Mouse (Mus musculus): ENCODE data around the gene Prkca. TPM values are rescaled to one million over a fixed set of nuclear protein-coding genes. Genes with fewer than 3 reads are reported as not detected.

The Prkca gene
- polyA plus RNA-seq, 1 experiment from 2014 or later, result 9.7 TPM

- Histone ChIP-seq H3K27ac (replicated peaks) (no peak overlapping the region), H3K36me3 (no peaks in the 10 kb centered on the region), H3K9ac (no peak overlapping the region), H3K9me3 (replicated peaks) (no peaks in the 10 kb centered on the region), H3K4me1 (peaks cover 10% of the 10 kb centered on the region; the same call in 1 of the 2 replicates), H3K4me2 (replicated peaks) (no peak overlapping the region), H3K4me3 (replicated peaks) (no peak overlapping the region), H3K27me3 (no peaks in the 10 kb centered on the region)
- ATAC-seq (ENCODE audit: insufficient number of reproducible peaks, low FRiP score, low TSS enrichment, low read depth), result no peak
- 87% methylated on average over 4 of the region's 4 CpGs for WGBS
These were observed 144.2 kb downstream of the Prkca start for GRCm38 (mm10) chr11:108199429-108199985.

GRCm38 (mm10) chr11:108198592-108198991 is 145.1 kb downstream of the Prkca start:
- Histone ChIP-seq H3K9ac (no peak overlapping the region), H3K27ac (replicated peaks) (no peak overlapping the region), H3K4me3 (replicated peaks) (no peak overlapping the region), H3K4me1 (peaks cover 10% of the 10 kb centered on the region; the same call in 1 of the 2 replicates), H3K4me2 (replicated peaks) (no peak overlapping the region), H3K36me3 (no peaks in the 10 kb centered on the region), H3K27me3 (no peaks in the 10 kb centered on the region), H3K9me3 (replicated peaks) (no peaks in the 10 kb centered on the region)
- 65% methylated on average over 5 of the region's 5 CpGs for WGBS
- no peak for ATAC-seq (ENCODE audit: insufficient number of reproducible peaks, low FRiP score, low TSS enrichment, low read depth)

DNA sequence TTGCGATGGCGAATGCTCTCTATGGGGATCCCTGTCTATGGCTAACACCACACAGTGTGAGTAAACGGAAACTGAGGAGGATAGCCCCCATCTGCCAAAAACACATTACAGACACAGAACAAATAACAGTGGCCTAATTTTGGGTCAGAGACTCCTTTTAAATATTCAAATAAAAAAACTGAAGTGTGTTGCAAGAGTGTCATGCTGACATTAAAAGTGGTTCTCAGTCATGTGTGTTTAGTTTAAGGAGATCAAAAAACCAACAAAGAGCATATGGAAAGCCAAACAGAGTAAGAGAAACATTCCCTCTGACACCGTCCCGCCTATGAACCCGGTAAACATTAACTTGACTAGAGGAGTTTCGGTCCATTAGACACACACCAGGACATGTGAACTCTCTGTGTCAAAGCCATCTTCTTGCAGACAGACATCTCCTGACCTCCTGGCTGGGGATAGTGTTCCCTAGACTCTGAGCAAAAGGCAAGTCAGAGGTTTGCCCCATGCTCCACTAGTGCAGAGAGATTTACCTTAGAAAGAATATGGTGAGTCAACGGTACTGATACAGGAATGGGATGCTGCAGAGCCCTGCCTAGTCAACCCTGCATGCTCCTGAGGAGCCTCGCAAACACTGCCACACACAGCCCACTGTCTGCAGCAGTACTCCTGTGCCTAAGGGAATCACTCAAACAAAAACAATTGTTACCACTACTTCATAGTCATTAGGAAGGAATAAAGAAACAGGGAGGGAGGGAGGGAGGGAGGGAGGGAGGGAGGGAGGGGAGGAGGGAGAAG is 146.1 kb downstream of the Prkca start:
- Histone ChIP-seq H3K4me2 (replicated peaks) (no peak overlapping the region), H3K27me3 (no peaks in the 10 kb centered on the region), H3K27ac (replicated peaks) (no peak overlapping the region), H3K9ac (no peak overlapping the region), H3K36me3 (no peaks in the 10 kb centered on the region), H3K4me3 (replicated peaks) (no peak overlapping the region), H3K9me3 (replicated peaks) (no peaks in the 10 kb centered on the region), H3K4me1 (peaks cover 10% of the 10 kb centered on the region; the same call in 1 of the 2 replicates)
- ATAC-seq (ENCODE audit: insufficient number of reproducible peaks, low FRiP score, low TSS enrichment, low read depth), result no peak
- WGBS, result 49% methylated on average over 9 of the region's 9 CpGs

- H3K27me3 ChIP-seq, result no peaks in the 10 kb centered on the region
- 89% methylated on average over 3 of the region's 3 CpGs for WGBS
- no peak for ATAC-seq (ENCODE audit: insufficient number of reproducible peaks, low FRiP score, low TSS enrichment, low read depth)
These were observed 146.9 kb downstream of the Prkca start for GRCm38 (mm10) chr11:108196796-108197195.

GRCm38 (mm10) chr11:108190298-108190697 is 153.4 kb downstream of the Prkca start:
- Histone ChIP-seq H3K4me3 (replicated peaks) (no peak overlapping the region), H3K27me3 (no peaks in the 10 kb centered on the region), H3K9ac (no peak overlapping the region), H3K4me1 (no peaks in the 10 kb centered on the region), H3K36me3 (no peaks in the 10 kb centered on the region), H3K4me2 (replicated peaks) (no peak overlapping the region), H3K9me3 (replicated peaks) (no peaks in the 10 kb centered on the region), H3K27ac (replicated peaks) (no peak overlapping the region)
- no peak for ATAC-seq (ENCODE audit: insufficient number of reproducible peaks, low FRiP score, low TSS enrichment, low read depth)
- 83% methylated on average over 6 of the region's 6 CpGs for WGBS

More at GRCm38 (mm10) chr11:108196796-108197195, 146.9 kb downstream of the Prkca start:
- H3K9me3 ChIP-seq (replicated peaks), result no peaks in the 10 kb centered on the region
- H3K27ac ChIP-seq (replicated peaks), result no peak overlapping the region
- no peaks in the 10 kb centered on the region for H3K36me3 ChIP-seq
- H3K9ac ChIP-seq, result no peak overlapping the region
- H3K4me1 ChIP-seq, result peaks cover 10% of the 10 kb centered on the region; the same call in 1 of the 2 replicates
- no peak overlapping the region for H3K4me3 ChIP-seq (replicated peaks)
- no peak overlapping the region for H3K4me2 ChIP-seq (replicated peaks)

DNA sequence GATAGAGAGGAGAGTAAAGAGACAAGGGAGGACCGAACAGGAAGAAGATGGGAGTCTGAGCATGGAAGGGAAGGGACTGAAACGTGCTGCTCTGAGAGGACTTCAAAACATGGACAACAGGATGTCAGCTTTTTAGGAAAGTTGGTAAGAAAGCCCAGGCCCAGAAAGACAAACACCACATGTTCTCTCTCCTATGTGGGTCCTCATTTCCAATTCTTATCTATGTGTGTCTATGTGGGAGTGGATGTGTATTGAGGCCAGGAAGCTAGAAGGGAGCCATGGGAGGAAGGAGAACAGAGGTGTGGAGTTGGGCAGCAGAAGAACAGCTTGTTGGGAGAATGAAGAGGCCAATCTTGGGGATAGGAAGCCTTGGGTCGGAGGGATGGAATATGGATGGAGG is 154.4 kb downstream of the Prkca start:
- Histone ChIP-seq H3K4me1 (no peaks in the 10 kb centered on the region), H3K9ac (no peak overlapping the region), H3K9me3 (replicated peaks) (no peaks in the 10 kb centered on the region), H3K27me3 (no peaks in the 10 kb centered on the region), H3K36me3 (no peaks in the 10 kb centered on the region), H3K4me2 (replicated peaks) (no peak overlapping the region), H3K4me3 (replicated peaks) (no peak overlapping the region), H3K27ac (replicated peaks) (no peak overlapping the region)
- ATAC-seq (ENCODE audit: insufficient number of reproducible peaks, low FRiP score, low TSS enrichment, low read depth), result no peak
- WGBS, result 83% methylated on average over 3 of the region's 3 CpGs

- WGBS, result 84% methylated on average over 5 of the region's 5 CpGs
- Histone ChIP-seq H3K4me2 (replicated peaks) (no peak overlapping the region), H3K27ac (replicated peaks) (no peak overlapping the region), H3K36me3 (no peaks in the 10 kb centered on the region), H3K27me3 (no peaks in the 10 kb centered on the region), H3K9me3 (replicated peaks) (no peaks in the 10 kb centered on the region), H3K4me3 (replicated peaks) (no peak overlapping the region), H3K9ac (no peak overlapping the region), H3K4me1 (peaks cover 6% of the 10 kb centered on the region; the same call in 1 of the 2 replicates)
- no peak for ATAC-seq (ENCODE audit: insufficient number of reproducible peaks, low FRiP score, low TSS enrichment, low read depth)
These were observed 161.3 kb downstream of the Prkca start for GRCm38 (mm10) chr11:108182421-108182820.

GRCm38 (mm10) chr11:108181012-108181713 is 162.6 kb downstream of the Prkca start:
- no peaks in the 10 kb centered on the region for H3K36me3 ChIP-seq
- no peak overlapping the region for H3K9ac ChIP-seq
- H3K4me2 ChIP-seq (replicated peaks), result no peak overlapping the region
- no peak overlapping the region for H3K4me3 ChIP-seq (replicated peaks)
- no peak for ATAC-seq (ENCODE audit: insufficient number of reproducible peaks, low FRiP score, low TSS enrichment, low read depth)
- H3K9me3 ChIP-seq (replicated peaks), result no peaks in the 10 kb centered on the region
- WGBS, result 60% methylated on average over 10 of the region's 10 CpGs
- no peaks in the 10 kb centered on the region for H3K27me3 ChIP-seq
- no peak overlapping the region for H3K27ac ChIP-seq (replicated peaks)
- H3K4me1 ChIP-seq, result peaks cover 6% of the 10 kb centered on the region; the same call in 1 of the 2 replicates

DNA sequence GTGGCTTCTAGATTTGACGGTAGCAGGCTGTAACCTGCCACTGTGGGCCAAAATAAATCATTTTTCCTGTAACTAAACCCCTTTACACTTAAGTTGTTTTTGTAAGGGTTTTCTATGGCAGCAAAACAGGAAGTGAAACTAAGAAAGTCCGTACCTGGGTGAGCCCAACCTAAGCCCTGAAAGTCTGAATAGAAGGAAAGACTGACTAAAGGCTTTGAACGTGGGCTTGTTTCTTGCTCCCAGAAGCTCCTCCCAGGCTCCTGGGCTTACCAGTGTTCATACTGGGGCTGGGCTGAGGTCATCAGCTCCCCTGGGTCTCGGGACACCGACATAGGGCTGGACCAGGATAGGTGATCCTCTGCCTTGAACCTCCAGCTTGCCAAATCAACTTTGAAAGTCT is 164.9 kb downstream of the Prkca start:
- H3K27me3 ChIP-seq, result no peaks in the 10 kb centered on the region
- H3K27ac ChIP-seq (replicated peaks), result no peak overlapping the region
- 81% methylated on average over 5 of the region's 5 CpGs for WGBS
- H3K4me3 ChIP-seq (replicated peaks), result no peak overlapping the region
- no peak overlapping the region for H3K4me2 ChIP-seq (replicated peaks)
- H3K4me1 ChIP-seq, result peaks cover 6% of the 10 kb centered on the region; the same call in 1 of the 2 replicates
- no peak for ATAC-seq (ENCODE audit: insufficient number of reproducible peaks, low FRiP score, low TSS enrichment, low read depth)
- no peaks in the 10 kb centered on the region for H3K9me3 ChIP-seq (replicated peaks)
- no peak overlapping the region for H3K9ac ChIP-seq
- no peaks in the 10 kb centered on the region for H3K36me3 ChIP-seq

DNA sequence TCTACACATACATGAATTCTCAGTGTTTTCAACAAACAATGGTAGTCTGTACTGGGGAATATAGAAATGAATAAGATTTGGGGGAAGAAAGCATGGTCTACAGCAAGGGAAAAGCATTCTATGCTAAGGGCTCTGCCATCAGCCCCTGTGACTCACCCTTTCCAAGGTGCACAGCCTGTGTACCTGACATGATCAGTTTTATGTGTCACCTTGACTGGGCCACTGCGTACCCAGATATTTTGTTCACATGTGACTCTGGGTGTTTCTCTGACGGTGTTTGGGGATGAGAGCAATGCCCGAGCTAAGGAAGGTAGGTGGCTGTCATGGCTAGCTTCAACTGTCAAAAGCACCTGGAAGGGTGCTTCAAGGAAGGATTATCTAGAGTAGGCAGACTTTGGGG is 165.5 kb downstream of the Prkca start:
- H3K9me3 ChIP-seq (replicated peaks), result no peaks in the 10 kb centered on the region
- no peak overlapping the region for H3K4me2 ChIP-seq (replicated peaks)
- H3K4me1 ChIP-seq, result peaks cover 6% of the 10 kb centered on the region; the same call in 1 of the 2 replicates
- H3K36me3 ChIP-seq, result no peaks in the 10 kb centered on the region
- no peak overlapping the region for H3K9ac ChIP-seq
- H3K4me3 ChIP-seq (replicated peaks), result no peak overlapping the region
- no peak overlapping the region for H3K27ac ChIP-seq (replicated peaks)
- no peak for ATAC-seq (ENCODE audit: insufficient number of reproducible peaks, low FRiP score, low TSS enrichment, low read depth)
- no peaks in the 10 kb centered on the region for H3K27me3 ChIP-seq
- WGBS, result 90% methylated on average over 3 of the region's 3 CpGs

GRCm38 (mm10) chr11:108176715-108177114 is 167.0 kb downstream of the Prkca start:
- WGBS, result 75% methylated on average over 5 of the region's 5 CpGs
- no peak overlapping the region for H3K4me2 ChIP-seq (replicated peaks)
- no peaks in the 10 kb centered on the region for H3K36me3 ChIP-seq
- peaks cover 6% of the 10 kb centered on the region; the same call in 1 of the 2 replicates for H3K4me1 ChIP-seq
- ATAC-seq (ENCODE audit: insufficient number of reproducible peaks, low FRiP score, low TSS enrichment, low read depth), result no peak
- H3K4me3 ChIP-seq (replicated peaks), result no peak overlapping the region
- H3K27ac ChIP-seq (replicated peaks), result no peak overlapping the region
- no peaks in the 10 kb centered on the region for H3K27me3 ChIP-seq
- no peaks in the 10 kb centered on the region for H3K9me3 ChIP-seq (replicated peaks)
- H3K9ac ChIP-seq, result no peak overlapping the region
